Mouse (Mus musculus): Measurements from ENCODE around the gene Rftn1.

GRCm38 (mm10) chr17:49995226-49995625, 195.2 kb downstream of the Rftn1 start:
- no peak for TF ChIP-seq HCFC1 (IDR thresholded peaks at IDR 0.05; ENCODE audit: low read depth, low read length)
- no peak for TF ChIP-seq USF2 (conservative IDR thresholded peaks at IDR 0.05; ENCODE audit: low read depth, low read length)
- no peak for TF ChIP-seq CHD2 (IDR thresholded peaks at IDR 0.05; ENCODE audit: low read length)
- no peak for TF ChIP-seq UBTF (IDR thresholded peaks at IDR 0.05; ENCODE audit: low read depth, low read length)
- no peak for TF ChIP-seq CTCF (conservative IDR thresholded peaks at IDR 0.05 in 1 of 2, IDR thresholded peaks at IDR 0.05 in 1 of 2; ENCODE audit: low read depth in 2 of 2, low read length in 2 of 2)
